Mouse (Mus musculus): ENCODE data around the gene Srgap3. TPM values are rescaled to one million over a fixed set of nuclear protein-coding genes. Genes with fewer than 3 reads are reported as not detected.

The Srgap3 gene
- polyA plus RNA-seq, 1 experiment: 1.6 TPM

DNA sequence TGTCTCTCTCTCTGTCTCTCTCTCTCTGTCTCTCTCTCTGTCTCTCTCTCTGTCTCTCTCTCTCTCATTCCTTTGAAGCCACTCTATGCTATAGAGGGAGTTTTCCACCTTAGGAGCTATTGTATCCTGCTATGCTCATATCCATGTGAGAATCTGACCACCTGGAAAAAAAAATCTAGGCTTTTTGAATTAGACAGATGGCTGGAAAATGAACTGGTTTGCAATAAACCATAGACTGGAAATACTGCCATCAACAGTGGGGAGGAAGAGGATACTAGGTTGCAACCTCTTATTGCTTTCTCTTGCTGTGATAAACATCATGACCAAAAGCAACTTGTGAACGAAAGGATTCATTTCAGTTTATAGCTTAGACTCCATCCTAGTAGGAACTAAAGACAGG, 12.6 kb downstream of the Srgap3 start:
- DNase-seq: no peak
- H3K4me1 ChIP-seq (ENCODE audit: control insufficient read depth, insufficient read depth, low read length): no peaks in the 10 kb centered on the region
- WGBS: 73% methylated on average over 1 of the region's 1 CpGs
- H3K4me3 ChIP-seq (replicated peaks; ENCODE audit: extremely low read depth, low read depth, low read length): no peak overlapping the region
- no peak for TF ChIP-seq CTCF (IDR thresholded peaks at IDR 0.05; ENCODE audit: insufficient read depth, low read length)
- no peak for TF ChIP-seq POLR2A (IDR thresholded peaks at IDR 0.05; ENCODE audit: borderline replicate concordance, extremely low read depth, low read depth, low read length)

DNA sequence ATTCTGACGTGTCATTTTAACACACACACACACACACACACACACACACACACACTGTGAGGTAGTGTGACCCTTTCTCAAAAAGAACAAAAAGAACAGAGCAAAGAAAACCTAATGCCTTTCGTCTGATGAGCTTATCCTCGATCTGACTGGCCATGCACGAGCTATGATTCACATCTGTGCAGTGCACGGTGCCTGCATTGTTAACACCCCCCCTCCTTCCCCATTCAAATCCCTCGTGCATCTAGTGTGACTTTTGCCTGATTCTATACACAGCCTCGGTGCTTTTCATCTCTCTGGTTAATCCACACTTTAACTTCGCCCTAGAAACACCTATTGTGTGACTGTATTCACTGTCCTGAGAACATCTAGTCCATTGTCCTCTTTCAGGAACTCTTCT, 14.5 kb downstream of the Srgap3 start:
- 60% methylated on average over 8 of the region's 8 CpGs for WGBS
- TF ChIP-seq POLR2A (IDR thresholded peaks at IDR 0.05; ENCODE audit: borderline replicate concordance, extremely low read depth, low read depth, low read length) (no peak), CTCF (IDR thresholded peaks at IDR 0.05; ENCODE audit: insufficient read depth, low read length) (no peak)
- no peak for DNase-seq
- H3K4me3 ChIP-seq (replicated peaks; ENCODE audit: extremely low read depth, low read depth, low read length): no peak overlapping the region
- H3K4me1 ChIP-seq (ENCODE audit: control insufficient read depth, insufficient read depth, low read length): no peaks in the 10 kb centered on the region

GRCm38 (mm10) chr6:112930011-112930451, 17.0 kb downstream of the Srgap3 start:
- no peak overlapping the region for H3K4me3 ChIP-seq (replicated peaks; ENCODE audit: extremely low read depth, low read depth, low read length)
- 51% methylated on average over 5 of the region's 5 CpGs for WGBS

DNA sequence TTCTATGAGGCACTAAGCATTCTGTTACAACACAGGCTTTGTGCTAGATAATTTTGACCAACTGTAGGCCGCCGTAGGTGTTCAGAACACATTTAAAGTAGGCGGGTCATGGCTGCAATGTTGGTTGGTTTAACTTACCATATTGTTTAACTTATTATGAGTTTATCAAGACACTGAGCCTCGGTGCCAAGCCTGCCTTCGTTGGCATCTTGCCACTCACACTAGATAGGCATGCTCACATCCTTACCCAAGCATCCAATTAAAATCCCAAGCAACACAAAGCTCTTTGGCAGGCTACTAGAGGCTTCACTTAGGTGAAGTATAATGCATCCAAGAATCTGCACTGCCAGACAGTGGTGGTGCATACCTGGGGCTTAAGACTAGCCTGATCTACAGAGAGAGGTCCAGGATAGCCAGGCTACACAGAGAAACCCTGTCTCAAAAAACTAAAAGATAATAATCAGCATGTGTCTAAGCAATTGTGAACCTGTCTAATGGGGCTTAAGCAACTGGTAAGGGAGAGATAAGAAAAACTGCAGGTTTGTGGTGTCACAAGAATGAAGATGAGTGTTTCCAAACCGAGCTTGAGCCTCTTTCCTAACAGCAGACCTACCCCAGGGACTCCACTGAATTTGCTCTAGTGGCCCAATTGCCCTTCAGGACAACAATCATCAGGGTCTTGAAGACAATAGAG, 17.6 kb downstream of the Srgap3 start:
- H3K4me1 ChIP-seq (ENCODE audit: control insufficient read depth, insufficient read depth, low read length): no peaks in the 10 kb centered on the region
- no peak for TF ChIP-seq POLR2A (IDR thresholded peaks at IDR 0.05; ENCODE audit: borderline replicate concordance, extremely low read depth, low read depth, low read length)
- no peak for TF ChIP-seq CTCF (IDR thresholded peaks at IDR 0.05; ENCODE audit: insufficient read depth, low read length)
- no peak for DNase-seq
- no peak overlapping the region for H3K4me3 ChIP-seq (replicated peaks; ENCODE audit: extremely low read depth, low read depth, low read length)
- WGBS: 80% methylated on average over 6 of the region's 6 CpGs

More at GRCm38 (mm10) chr6:112930011-112930451, 17.0 kb downstream of the Srgap3 start:
- no peaks in the 10 kb centered on the region for H3K4me1 ChIP-seq (ENCODE audit: control insufficient read depth, insufficient read depth, low read length)
- TF ChIP-seq CTCF (IDR thresholded peaks at IDR 0.05; ENCODE audit: insufficient read depth, low read length) (no peak), POLR2A (IDR thresholded peaks at IDR 0.05; ENCODE audit: borderline replicate concordance, extremely low read depth, low read depth, low read length) (no peak)
- DNase-seq: no peak

DNA sequence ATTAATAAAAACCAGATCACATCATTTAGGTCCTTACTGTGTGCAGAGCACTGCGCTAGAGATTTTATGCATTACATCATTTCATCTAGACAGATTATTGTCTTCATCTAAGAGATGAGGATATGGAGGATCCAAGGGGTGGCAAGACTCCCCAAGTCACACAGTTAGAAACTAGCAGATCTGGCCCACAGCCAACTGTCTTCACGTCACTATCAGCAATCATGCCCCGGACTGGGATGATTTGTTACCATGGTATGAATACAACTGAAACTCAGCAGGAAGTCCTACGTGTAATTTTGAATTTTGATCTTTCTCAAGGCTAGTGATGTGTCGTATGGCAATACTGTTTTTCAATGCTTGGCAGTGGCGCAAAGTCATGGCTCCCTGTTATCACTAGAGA, 18.2 kb downstream of the Srgap3 start:
- Histone ChIP-seq H3K4me3 (replicated peaks; ENCODE audit: extremely low read depth, low read depth, low read length) (no peak overlapping the region), H3K4me1 (ENCODE audit: control insufficient read depth, insufficient read depth, low read length) (no peaks in the 10 kb centered on the region)
- TF ChIP-seq CTCF (IDR thresholded peaks at IDR 0.05; ENCODE audit: insufficient read depth, low read length) (no peak), POLR2A (IDR thresholded peaks at IDR 0.05; ENCODE audit: borderline replicate concordance, extremely low read depth, low read depth, low read length) (no peak)
- 67% methylated on average over 6 of the region's 6 CpGs for WGBS
- DNase-seq: no peak

- Histone ChIP-seq H3K4me1 (ENCODE audit: control insufficient read depth, insufficient read depth, low read length) (no peaks in the 10 kb centered on the region), H3K4me3 (replicated peaks; ENCODE audit: extremely low read depth, low read depth, low read length) (no peak overlapping the region)
- no peak for TF ChIP-seq POLR2A (IDR thresholded peaks at IDR 0.05; ENCODE audit: borderline replicate concordance, extremely low read depth, low read depth, low read length)
- TF ChIP-seq CTCF (IDR thresholded peaks at IDR 0.05; ENCODE audit: insufficient read depth, low read length): no peak
- 91% methylated on average over 5 of the region's 5 CpGs for WGBS
- DNase-seq: no peak
Observed at GRCm38 (mm10) chr6:112927341-112927740, 19.7 kb downstream of the Srgap3 start.

GRCm38 (mm10) chr6:112926011-112926410, 21.1 kb downstream of the Srgap3 start:
- WGBS: 73% methylated on average over 5 of the region's 5 CpGs
- TF ChIP-seq POLR2A (IDR thresholded peaks at IDR 0.05; ENCODE audit: borderline replicate concordance, extremely low read depth, low read depth, low read length) (no peak), CTCF (IDR thresholded peaks at IDR 0.05; ENCODE audit: insufficient read depth, low read length) (no peak)

DNA sequence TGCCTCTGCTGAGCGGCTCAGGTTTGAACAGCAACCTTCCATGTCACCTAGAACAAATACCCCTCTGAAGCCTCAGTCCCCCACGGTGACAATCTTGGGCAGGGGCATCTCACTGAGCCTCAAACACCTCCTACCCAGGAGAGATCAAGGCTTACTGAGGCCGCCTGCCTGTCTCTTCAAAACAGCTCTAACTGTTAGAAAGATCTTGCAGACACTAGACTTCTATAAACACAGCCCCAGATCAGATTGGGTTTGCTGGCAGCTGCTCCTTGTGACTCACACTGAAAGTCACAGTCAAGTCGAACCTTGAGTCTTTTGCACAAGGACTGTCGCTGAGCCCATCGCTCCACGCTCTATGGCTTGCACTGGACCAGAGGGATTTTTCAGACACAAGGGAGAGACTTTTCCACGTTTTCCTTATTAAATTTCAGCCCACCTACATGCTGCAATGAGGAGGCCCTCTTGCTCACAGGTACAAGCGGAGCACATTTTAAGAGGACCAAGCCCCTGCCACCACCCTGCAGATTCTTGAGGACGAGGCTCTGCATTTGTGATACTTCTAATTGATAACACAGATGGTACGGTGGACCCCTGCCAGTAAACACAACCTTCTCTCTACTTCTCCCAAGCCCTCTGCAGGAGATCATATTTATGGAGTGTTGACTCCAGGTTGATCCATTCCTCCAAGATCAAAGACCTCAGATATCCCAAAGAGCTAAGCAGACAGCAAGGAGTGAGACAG, 21.7 kb downstream of the Srgap3 start:
- Histone ChIP-seq H3K4me3 (replicated peaks; ENCODE audit: extremely low read depth, low read depth, low read length) (no peak overlapping the region), H3K4me1 (ENCODE audit: control insufficient read depth, insufficient read depth, low read length) (no peaks in the 10 kb centered on the region)
- WGBS: 47% methylated on average over 11 of the region's 11 CpGs
- no peak for DNase-seq
- TF ChIP-seq CTCF (IDR thresholded peaks at IDR 0.05; ENCODE audit: insufficient read depth, low read length) (no peak), POLR2A (IDR thresholded peaks at IDR 0.05; ENCODE audit: borderline replicate concordance, extremely low read depth, low read depth, low read length) (no peak)

More at GRCm38 (mm10) chr6:112926011-112926410, 21.1 kb downstream of the Srgap3 start:
- no peak overlapping the region for H3K4me3 ChIP-seq (replicated peaks; ENCODE audit: extremely low read depth, low read depth, low read length)
- H3K4me1 ChIP-seq (ENCODE audit: control insufficient read depth, insufficient read depth, low read length): no peaks in the 10 kb centered on the region
- DNase-seq: no peak

- TF ChIP-seq POLR2A (IDR thresholded peaks at IDR 0.05; ENCODE audit: borderline replicate concordance, extremely low read depth, low read depth, low read length) (no peak), CTCF (IDR thresholded peaks at IDR 0.05; ENCODE audit: insufficient read depth, low read length) (no peak)
- 64% methylated on average over 13 of the region's 13 CpGs for WGBS
- no peaks in the 10 kb centered on the region for H3K4me1 ChIP-seq (ENCODE audit: control insufficient read depth, insufficient read depth, low read length)
Observed at GRCm38 (mm10) chr6:112924606-112925141, 22.4 kb downstream of the Srgap3 start.

More at GRCm38 (mm10) chr6:112924606-112925141, 22.4 kb downstream of the Srgap3 start:
- DNase-seq: no peak
- H3K4me3 ChIP-seq (replicated peaks; ENCODE audit: extremely low read depth, low read depth, low read length): no peak overlapping the region
